ENCODE assay signal across 8 mouse cellular contexts in genomic region chr13:28418936-28419681, GRCm38 (mm10).
DNase-seq lines count a peak whose midpoint lies in the region; ATAC-seq and TF ChIP-seq lines count a peak whose summit lies in the region.

No protein-coding gene starts in this region.

- H3K4me3 ChIP-seq in megakaryocyte, embryonic 14.5 days (replicated peaks): peak overlapping the region; percentile 28
- H3K4me3 ChIP-seq in forebrain, embryonic 12.5 days (replicated peaks): no peak overlapping the region
- no peak overlapping the region for H3K4me3 ChIP-seq in intestine, embryonic 14.5 days (ENCODE audit: low read depth, low read length)
- no peak overlapping the region for H3K4me3 ChIP-seq in midbrain, embryonic 12.5 days
- no peak overlapping the region for H3K4me3 ChIP-seq in liver, postnatal 0 days (ENCODE audit: low read depth, low read length)

- TF ChIP-seq CTCF in liver, postnatal 0 days (IDR thresholded peaks at IDR 0.05; ENCODE audit: low read depth): no peak

- H3K4me1 ChIP-seq in megakaryocyte, embryonic 14.5 days: peaks cover 27% of the 10 kb centered on the region
- H3K4me1 ChIP-seq in forebrain, embryonic 12.5 days: peaks cover 53% of the 10 kb centered on the region
- H3K4me1 ChIP-seq in intestine, embryonic 14.5 days (replicated peaks; ENCODE audit: control insufficient read depth, insufficient read depth, low read length): peaks cover 36% of the 10 kb centered on the region
- peaks cover 46% of the 10 kb centered on the region for H3K4me1 ChIP-seq in midbrain, embryonic 12.5 days
- peaks cover 18% of the 10 kb centered on the region for H3K4me1 ChIP-seq in liver, postnatal 0 days (ENCODE audit: insufficient read depth)

- 89% methylated on average over 17 of the region's 17 CpGs for WGBS in forebrain, embryonic 12.5 days
- WGBS in intestine, embryonic 14.5 days: 84% methylated on average over 17 of the region's 17 CpGs
- WGBS in midbrain, embryonic 12.5 days: 90% methylated on average over 17 of the region's 17 CpGs
- 79% methylated on average over 17 of the region's 17 CpGs for WGBS in liver, postnatal 0 days (ENCODE audit: insufficient replicate concordance)

- TF ChIP-seq EP300 in liver, postnatal 0 days (IDR thresholded peaks at IDR 0.05; ENCODE audit: low read depth): no peak

- no peaks in the 10 kb centered on the region for H3K36me3 ChIP-seq in megakaryocyte, embryonic 14.5 days (replicated peaks; ENCODE audit: low read length)
- no peaks in the 10 kb centered on the region for H3K36me3 ChIP-seq in forebrain, embryonic 12.5 days (replicated peaks)
- no peaks in the 10 kb centered on the region for H3K36me3 ChIP-seq in intestine, embryonic 14.5 days (ENCODE audit: control insufficient read depth, insufficient read depth, low read length)
- no peaks in the 10 kb centered on the region for H3K36me3 ChIP-seq in midbrain, embryonic 12.5 days
- no peaks in the 10 kb centered on the region for H3K36me3 ChIP-seq in liver, postnatal 0 days (replicated peaks; ENCODE audit: insufficient read depth, low read length)

- no peaks in the 10 kb centered on the region for H3K9me3 ChIP-seq in megakaryocyte, embryonic 14.5 days
- no peaks in the 10 kb centered on the region for H3K9me3 ChIP-seq in forebrain, embryonic 12.5 days
- H3K9me3 ChIP-seq in intestine, embryonic 14.5 days (ENCODE audit: control insufficient read depth, low read length): no peaks in the 10 kb centered on the region
- no peaks in the 10 kb centered on the region for H3K9me3 ChIP-seq in midbrain, embryonic 12.5 days
- no peaks in the 10 kb centered on the region for H3K9me3 ChIP-seq in liver, postnatal 0 days (ENCODE audit: low read length)

- H3K4me2 ChIP-seq in forebrain, embryonic 12.5 days: peak overlapping the region; percentile 49; the same call in 1 of the 2 replicates
- peak overlapping the region; percentile 39; the same call in 1 of the 2 replicates for H3K4me2 ChIP-seq in intestine, embryonic 14.5 days (ENCODE audit: low read length)
- peak overlapping the region; percentile 48 for H3K4me2 ChIP-seq in midbrain, embryonic 12.5 days (replicated peaks)
- no peak overlapping the region for H3K4me2 ChIP-seq in liver, postnatal 0 days (ENCODE audit: low read depth, low read length)

- DNase-seq in intestine, embryonic 14.5 days (ENCODE audit: low spot score): no peak
- peak; percentile 15 to 25 for DNase-seq in thymus, postnatal 10 days (ENCODE audit: low spot score in 2 of 2)
- DNase-seq in liver, postnatal 0 days: no peak
- no peak for DNase-seq in adrenal gland, postnatal 4 days (ENCODE audit: low spot score in 2 of 2)

- H3K9ac ChIP-seq in forebrain, embryonic 12.5 days: peak overlapping the region; percentile 29; the same call in 1 of the 2 replicates
- no peak overlapping the region for H3K9ac ChIP-seq in intestine, embryonic 14.5 days (ENCODE audit: low read length)
- peak overlapping the region; percentile 44; the same call in 1 of the 2 replicates for H3K9ac ChIP-seq in midbrain, embryonic 12.5 days (replicated peaks)
- H3K9ac ChIP-seq in liver, postnatal 0 days (replicated peaks): no peak overlapping the region

- peaks cover 14% of the 10 kb centered on the region for H3K27me3 ChIP-seq in megakaryocyte, embryonic 14.5 days (replicated peaks)
- no peaks in the 10 kb centered on the region for H3K27me3 ChIP-seq in forebrain, embryonic 12.5 days
- H3K27me3 ChIP-seq in intestine, embryonic 14.5 days (replicated peaks; ENCODE audit: control insufficient read depth, insufficient read depth, low read length): no peaks in the 10 kb centered on the region
- no peaks in the 10 kb centered on the region for H3K27me3 ChIP-seq in midbrain, embryonic 12.5 days
- H3K27me3 ChIP-seq in liver, postnatal 0 days (ENCODE audit: insufficient read depth, low read length): peaks cover 19% of the 10 kb centered on the region; the same call in 1 of the 2 replicates

- H3K27ac ChIP-seq in forebrain, embryonic 12.5 days: peak overlapping the region; percentile 93
- peak overlapping the region; percentile 96 for H3K27ac ChIP-seq in intestine, embryonic 14.5 days (ENCODE audit: low read depth)
- H3K27ac ChIP-seq in midbrain, embryonic 12.5 days (replicated peaks): peak overlapping the region; percentile 93
- H3K27ac ChIP-seq in liver, postnatal 0 days (ENCODE audit: low read depth): no peak overlapping the region

- ATAC-seq in megakaryocyte, adult 5-6 weeks (ENCODE audit: poor library complexity, severe bottlenecking): no peak
- no peak for ATAC-seq in forebrain, embryonic 12.5 days (ENCODE audit: low FRiP score)
- no peak for ATAC-seq in intestine, embryonic 14.5 days (replicated peaks; ENCODE audit: low FRiP score, low TSS enrichment, low read depth)
- ATAC-seq in midbrain, embryonic 12.5 days (ENCODE audit: low FRiP score, low read depth): no peak
- no peak for ATAC-seq in liver, postnatal 0 days

Comparison
In these comparisons a context has a peak if more than half of its experiments do, and no peak if none do; other contexts are left out.
1. H3K9ac ChIP-seq: peak in forebrain, embryonic 12.5 days (single experiment) and midbrain, embryonic 12.5 days (single experiment); none in intestine, embryonic 14.5 days (single experiment) and liver, postnatal 0 days (single experiment).
2. DNase-seq: peak in thymus, postnatal 10 days (2 of 2); none in intestine, embryonic 14.5 days (single experiment), liver, postnatal 0 days (single experiment) and adrenal gland, postnatal 4 days (0 of 2).